Mouse (Mus musculus): Measurements from ENCODE around the gene Eps8. TPM values are rescaled to one million over a fixed set of nuclear protein-coding genes. Genes with fewer than 3 reads are reported as not detected.

Gene Eps8
- polyA plus RNA-seq, 1 experiment from 2014 or later: 5.5 TPM

- WGBS: 91% methylated on average over 10 of the region's 10 CpGs
- Histone ChIP-seq H3K4me1 (no peaks in the 10 kb centered on the region), H3K36me3 (no peaks in the 10 kb centered on the region), H3K27me3 (ENCODE audit: low read depth, poor library complexity, severe bottlenecking) (no peaks in the 10 kb centered on the region), H3K9me3 (replicated peaks) (peaks cover 5% of the 10 kb centered on the region; the same call in 1 of the 2 replicates), H3K27ac (replicated peaks) (no peak overlapping the region), H3K4me3 (no peak overlapping the region)
- no peak for DNase-seq (ENCODE audit: low spot score)
Measured at GRCm38 (mm10) chr6:137592582-137592981, 62.1 kb downstream of the Eps8 start.

- Histone ChIP-seq H3K9me3 (replicated peaks) (no peaks in the 10 kb centered on the region), H3K4me1 (no peaks in the 10 kb centered on the region), H3K27me3 (ENCODE audit: low read depth, poor library complexity, severe bottlenecking) (no peaks in the 10 kb centered on the region), H3K27ac (replicated peaks) (no peak overlapping the region), H3K36me3 (no peaks in the 10 kb centered on the region), H3K4me3 (no peak overlapping the region)
- DNase-seq (ENCODE audit: low spot score): no peak
- 89% methylated on average over 3 of the region's 3 CpGs for WGBS
Measured at GRCm38 (mm10) chr6:137589245-137589618, 65.4 kb downstream of the Eps8 start.

GRCm38 (mm10) chr6:137588481-137589244, 66.0 kb downstream of the Eps8 start:
- no peak for DNase-seq (ENCODE audit: low spot score)
- Histone ChIP-seq H3K4me3 (no peak overlapping the region), H3K27me3 (ENCODE audit: low read depth, poor library complexity, severe bottlenecking) (no peaks in the 10 kb centered on the region), H3K4me1 (no peaks in the 10 kb centered on the region), H3K36me3 (no peaks in the 10 kb centered on the region), H3K27ac (replicated peaks) (no peak overlapping the region), H3K9me3 (replicated peaks) (no peaks in the 10 kb centered on the region)
- WGBS: 91% methylated on average over 10 of the region's 10 CpGs

GRCm38 (mm10) chr6:137587866-137588265, 66.8 kb downstream of the Eps8 start:
- WGBS: 85% methylated on average over 6 of the region's 6 CpGs
- Histone ChIP-seq H3K4me1 (no peaks in the 10 kb centered on the region), H3K27ac (replicated peaks) (no peak overlapping the region), H3K9me3 (replicated peaks) (no peaks in the 10 kb centered on the region), H3K4me3 (no peak overlapping the region), H3K27me3 (ENCODE audit: low read depth, poor library complexity, severe bottlenecking) (no peaks in the 10 kb centered on the region), H3K36me3 (no peaks in the 10 kb centered on the region)
- DNase-seq (ENCODE audit: low spot score): no peak

- no peak overlapping the region for H3K27ac ChIP-seq (replicated peaks)
- no peak overlapping the region for H3K4me3 ChIP-seq
- WGBS: 76% methylated on average over 4 of the region's 4 CpGs
- DNase-seq (ENCODE audit: low spot score): no peak
- no peaks in the 10 kb centered on the region for H3K9me3 ChIP-seq (replicated peaks)
- H3K36me3 ChIP-seq: no peaks in the 10 kb centered on the region
- H3K27me3 ChIP-seq (ENCODE audit: low read depth, poor library complexity, severe bottlenecking): no peaks in the 10 kb centered on the region
- H3K4me1 ChIP-seq: no peaks in the 10 kb centered on the region
Measured at GRCm38 (mm10) chr6:137585229-137585628, 69.4 kb downstream of the Eps8 start.

- Histone ChIP-seq H3K4me3 (no peak overlapping the region), H3K36me3 (no peaks in the 10 kb centered on the region), H3K4me1 (no peaks in the 10 kb centered on the region), H3K9me3 (replicated peaks) (no peaks in the 10 kb centered on the region), H3K27ac (replicated peaks) (no peak overlapping the region), H3K27me3 (ENCODE audit: low read depth, poor library complexity, severe bottlenecking) (no peaks in the 10 kb centered on the region)
- WGBS: 90% methylated on average over 5 of the region's 5 CpGs
- DNase-seq (ENCODE audit: low spot score): no peak
Measured at GRCm38 (mm10) chr6:137583056-137583455, 71.6 kb downstream of the Eps8 start.

- Histone ChIP-seq H3K27ac (replicated peaks) (no peak overlapping the region), H3K36me3 (no peaks in the 10 kb centered on the region), H3K4me3 (no peak overlapping the region), H3K4me1 (no peaks in the 10 kb centered on the region), H3K9me3 (replicated peaks) (no peaks in the 10 kb centered on the region), H3K27me3 (ENCODE audit: low read depth, poor library complexity, severe bottlenecking) (no peaks in the 10 kb centered on the region)
- 93% methylated on average over 19 of the region's 19 CpGs for WGBS
- DNase-seq (ENCODE audit: low spot score): no peak
Measured at GRCm38 (mm10) chr6:137582207-137582889, 72.3 kb downstream of the Eps8 start.

- no peaks in the 10 kb centered on the region for H3K4me1 ChIP-seq
- H3K27ac ChIP-seq (replicated peaks): no peak overlapping the region
- WGBS: 89% methylated on average over 6 of the region's 6 CpGs
- no peak overlapping the region for H3K4me3 ChIP-seq
- H3K27me3 ChIP-seq (ENCODE audit: low read depth, poor library complexity, severe bottlenecking): no peaks in the 10 kb centered on the region
- H3K9me3 ChIP-seq (replicated peaks): no peaks in the 10 kb centered on the region
- no peak for DNase-seq (ENCODE audit: low spot score)
- H3K36me3 ChIP-seq: no peaks in the 10 kb centered on the region
Measured at GRCm38 (mm10) chr6:137581331-137582010, 73.2 kb downstream of the Eps8 start.

- H3K4me1 ChIP-seq: no peaks in the 10 kb centered on the region
- H3K36me3 ChIP-seq: no peaks in the 10 kb centered on the region
- DNase-seq (ENCODE audit: low spot score): no peak
- H3K4me3 ChIP-seq: no peak overlapping the region
- no peaks in the 10 kb centered on the region for H3K9me3 ChIP-seq (replicated peaks)
- no peak overlapping the region for H3K27ac ChIP-seq (replicated peaks)
- WGBS: 92% methylated on average over 5 of the region's 5 CpGs
- H3K27me3 ChIP-seq (ENCODE audit: low read depth, poor library complexity, severe bottlenecking): no peaks in the 10 kb centered on the region
Measured at GRCm38 (mm10) chr6:137580503-137580902, 74.2 kb downstream of the Eps8 start.

- Histone ChIP-seq H3K27ac (replicated peaks) (no peak overlapping the region), H3K4me1 (peaks cover 2% of the 10 kb centered on the region; the same call in 1 of the 2 replicates), H3K4me3 (no peak overlapping the region), H3K27me3 (ENCODE audit: low read depth, poor library complexity, severe bottlenecking) (no peaks in the 10 kb centered on the region), H3K9me3 (replicated peaks) (no peaks in the 10 kb centered on the region), H3K36me3 (no peaks in the 10 kb centered on the region)
- 88% methylated on average over 12 of the region's 12 CpGs for WGBS
- no peak for DNase-seq (ENCODE audit: low spot score)
Measured at GRCm38 (mm10) chr6:137576670-137577371, 77.9 kb downstream of the Eps8 start.

- WGBS: 94% methylated on average over 4 of the region's 4 CpGs
- DNase-seq (ENCODE audit: low spot score): no peak
- Histone ChIP-seq H3K4me3 (no peak overlapping the region), H3K9me3 (replicated peaks) (no peaks in the 10 kb centered on the region), H3K36me3 (no peaks in the 10 kb centered on the region), H3K4me1 (peaks cover 2% of the 10 kb centered on the region; the same call in 1 of the 2 replicates), H3K27ac (replicated peaks) (no peak overlapping the region), H3K27me3 (ENCODE audit: low read depth, poor library complexity, severe bottlenecking) (no peaks in the 10 kb centered on the region)
Measured at GRCm38 (mm10) chr6:137576091-137576490, 78.6 kb downstream of the Eps8 start.

- no peaks in the 10 kb centered on the region for H3K36me3 ChIP-seq
- peaks cover 2% of the 10 kb centered on the region; the same call in 1 of the 2 replicates for H3K4me1 ChIP-seq
- H3K9me3 ChIP-seq (replicated peaks): no peaks in the 10 kb centered on the region
- no peak overlapping the region for H3K4me3 ChIP-seq
- DNase-seq (ENCODE audit: low spot score): no peak
- 76% methylated on average over 7 of the region's 7 CpGs for WGBS
- no peaks in the 10 kb centered on the region for H3K27me3 ChIP-seq (ENCODE audit: low read depth, poor library complexity, severe bottlenecking)
- H3K27ac ChIP-seq (replicated peaks): no peak overlapping the region
Measured at GRCm38 (mm10) chr6:137573897-137574296, 80.8 kb downstream of the Eps8 start.
